Mouse (Mus musculus) right cerebral cortex, postnatal 36 days (tissue): ENCODE measurements around the gene Arhgef3.
"Not testable (repeated sequence)": the region's sequence is repeated elsewhere in the genome, so short reads cannot be mapped to it uniquely, and the experiment has no call there.

Experiments
- DNase-seq, 2 experiments: peaks; one replicate each; pipeline ENCODE4 v3.0.0; 2022; ENCODE audit warnings: low spot score in 2 of 2, mixed read lengths in 1 of 2

Arhgef3 gene

DNA sequence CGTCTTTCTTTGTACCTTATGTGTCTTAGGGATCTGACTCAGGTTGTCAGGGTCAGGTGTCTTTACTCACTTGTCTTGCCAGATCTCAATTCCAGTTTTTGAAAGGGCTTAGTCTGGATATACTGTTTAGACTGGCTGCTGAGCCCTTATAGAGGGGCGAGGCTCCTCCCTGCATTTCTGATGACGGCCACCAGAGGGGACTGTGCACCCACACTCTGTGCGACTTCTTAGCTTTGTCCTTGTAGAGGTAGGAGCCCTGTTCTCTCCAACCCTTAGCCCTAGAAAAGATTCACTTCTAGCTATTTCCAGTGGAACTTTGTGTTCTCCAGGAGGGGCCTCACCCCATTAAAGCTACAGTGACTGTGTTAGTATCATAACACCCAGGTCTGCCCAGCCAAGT, 72.3 kb downstream of the Arhgef3 start:
- DNase-seq: peak; percentile 58 to 79

DNA sequence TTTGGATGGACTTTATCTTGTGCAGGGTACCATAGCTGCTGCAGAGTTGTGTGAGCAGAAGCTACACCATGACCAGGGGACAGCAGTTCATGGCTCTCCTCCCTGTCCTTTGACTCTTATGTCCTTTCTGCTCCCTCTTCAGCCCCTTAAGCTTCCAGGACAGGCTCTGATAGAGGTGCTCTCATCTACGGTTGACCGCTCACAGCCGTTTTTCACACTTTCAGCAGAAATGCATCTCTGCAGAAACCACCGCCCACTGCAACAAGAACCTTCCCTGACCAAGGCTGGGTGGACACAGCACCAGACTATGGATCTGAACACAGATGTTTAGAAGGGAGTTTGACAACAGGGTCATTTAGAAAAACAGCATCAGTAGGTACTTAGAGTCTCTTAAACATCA, 73.2 kb downstream of the Arhgef3 start:
- DNase-seq: no peak

- DNase-seq: no peak
These were observed 77.8 kb downstream of the Arhgef3 start for GRCm38 (mm10) chr14:27192450-27192849.

DNA sequence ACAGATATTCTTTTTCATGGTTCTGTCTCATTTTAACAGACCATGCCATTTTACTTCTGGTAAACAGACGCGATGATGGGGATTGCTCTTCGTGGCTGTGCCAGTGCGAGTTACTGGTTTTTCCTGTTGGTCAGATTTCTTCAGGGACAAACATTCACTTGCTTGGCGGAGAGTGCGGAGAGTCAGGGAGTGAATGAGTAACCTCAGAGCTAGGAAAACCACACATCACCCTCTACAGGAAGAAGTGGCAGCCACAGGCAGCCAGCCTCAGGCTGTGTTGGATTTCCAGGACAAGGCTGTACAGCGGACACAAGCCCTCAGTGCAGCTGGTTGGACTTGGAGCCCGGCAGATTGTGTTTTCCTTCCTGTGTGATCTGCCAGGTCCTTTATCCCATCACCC, 82.3 kb downstream of the Arhgef3 start:
- DNase-seq: no peak

DNA sequence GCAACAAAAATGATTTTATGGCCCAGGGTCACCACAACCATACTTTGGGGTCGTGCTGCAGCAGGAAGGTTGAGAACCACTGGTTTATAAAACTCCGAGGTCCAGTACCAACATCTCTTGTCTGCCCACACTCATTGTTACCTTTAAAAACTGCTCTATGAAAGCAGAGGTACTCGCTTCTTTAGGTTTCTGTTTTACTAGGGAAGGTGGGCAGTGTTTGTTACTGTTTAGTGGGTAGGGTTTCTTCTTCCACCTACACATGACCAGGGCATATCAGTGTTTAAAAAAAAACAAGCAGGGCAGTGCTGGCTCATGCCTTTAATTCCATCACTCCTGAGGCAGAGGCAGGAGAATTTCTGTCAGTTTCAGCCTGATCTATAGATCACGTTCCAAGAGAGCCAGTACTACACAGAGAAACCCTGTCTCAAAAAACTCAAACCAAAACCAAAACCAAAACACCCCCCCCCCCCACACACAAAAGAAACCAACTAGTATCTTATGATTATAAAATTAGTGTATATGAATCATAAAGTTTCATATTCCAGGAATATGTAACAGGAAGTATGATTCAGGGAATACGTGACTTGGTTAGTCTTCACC, 83.9 kb downstream of the Arhgef3 start:
- no peak for DNase-seq

DNA sequence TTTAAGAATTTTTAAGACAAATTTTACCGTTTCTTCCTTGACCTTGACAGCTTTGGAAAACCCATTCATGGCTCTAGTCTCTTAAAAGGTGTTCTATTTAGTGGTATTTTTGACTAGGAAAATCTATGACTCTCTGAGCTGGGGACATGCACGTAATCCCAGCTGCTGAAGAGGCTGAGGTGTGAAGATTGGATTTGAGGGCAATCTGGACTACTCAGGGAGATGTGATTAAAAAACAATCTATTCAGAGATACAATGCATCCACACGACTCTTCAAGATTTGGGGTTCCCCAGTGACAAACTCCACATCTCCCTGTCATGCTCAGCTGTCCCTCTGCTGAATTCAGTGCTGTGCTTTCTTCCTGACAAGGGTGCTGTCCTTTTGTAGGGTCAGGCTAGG, 84.4 kb downstream of the Arhgef3 start:
- peak in 1 of 2 experiments; percentile 13 for DNase-seq

GRCm38 (mm10) chr14:27199870-27200269, 85.2 kb downstream of the Arhgef3 start:
- DNase-seq: no peak

DNA sequence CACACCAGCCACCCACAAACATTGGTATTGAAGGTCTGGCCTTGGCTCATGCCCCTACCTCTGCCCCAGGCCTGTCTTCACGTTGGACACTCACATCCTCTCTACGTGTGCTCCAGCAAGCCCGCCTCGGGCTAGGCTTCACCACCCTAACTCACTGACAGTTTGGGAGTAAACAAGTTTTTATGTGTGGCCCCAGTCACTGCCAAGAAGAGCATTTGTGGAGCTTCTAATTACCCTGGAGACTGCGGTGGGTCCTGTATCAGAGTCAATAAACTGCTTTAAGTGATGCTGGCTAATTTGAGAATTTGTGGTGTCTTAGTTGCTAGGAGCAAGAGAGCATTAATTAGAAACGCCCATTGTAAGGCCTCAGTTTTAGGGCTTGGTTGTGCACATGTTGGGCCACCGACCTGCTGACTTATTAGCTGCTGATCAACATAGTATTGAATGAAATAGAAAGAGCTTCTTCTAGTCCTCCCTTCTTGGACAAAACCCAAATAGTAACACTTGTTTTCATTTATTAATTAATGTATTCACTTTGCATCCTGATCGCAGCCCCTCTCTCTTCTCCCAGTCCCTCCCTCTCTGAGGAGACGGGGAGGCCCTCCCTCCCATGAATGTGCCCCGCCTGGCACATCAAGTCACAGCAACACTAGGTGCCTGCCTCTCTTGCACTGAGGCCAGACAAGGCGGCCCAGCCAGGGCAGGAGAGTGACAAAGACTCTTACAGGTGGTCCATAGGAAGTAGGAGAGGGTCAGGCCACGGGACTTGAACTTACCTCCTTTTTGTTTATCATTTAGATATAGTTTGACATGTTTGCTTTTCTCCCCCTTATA, 86.3 kb downstream of the Arhgef3 start:
- no peak for DNase-seq

DNA sequence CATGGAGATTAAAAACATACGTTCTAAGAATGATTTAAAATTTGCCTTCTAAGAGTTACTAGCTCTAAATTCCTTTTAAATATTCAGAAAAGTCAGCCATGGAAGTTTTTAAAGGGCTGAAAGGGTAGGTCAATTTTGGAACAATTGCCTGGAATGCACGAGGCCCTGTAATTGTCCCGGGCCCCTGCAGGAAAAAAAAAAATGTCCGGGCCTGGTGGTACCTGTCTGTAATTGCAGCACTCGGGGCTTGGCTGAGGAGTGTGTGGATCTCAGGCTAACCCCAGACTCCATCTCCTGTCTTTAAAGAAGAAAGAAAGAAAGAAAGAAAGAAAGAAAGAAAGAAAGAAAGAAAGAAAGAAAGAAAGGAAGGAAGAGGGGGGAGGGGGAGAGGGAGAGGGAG, 87.1 kb downstream of the Arhgef3 start:
- no peak for DNase-seq

DNA sequence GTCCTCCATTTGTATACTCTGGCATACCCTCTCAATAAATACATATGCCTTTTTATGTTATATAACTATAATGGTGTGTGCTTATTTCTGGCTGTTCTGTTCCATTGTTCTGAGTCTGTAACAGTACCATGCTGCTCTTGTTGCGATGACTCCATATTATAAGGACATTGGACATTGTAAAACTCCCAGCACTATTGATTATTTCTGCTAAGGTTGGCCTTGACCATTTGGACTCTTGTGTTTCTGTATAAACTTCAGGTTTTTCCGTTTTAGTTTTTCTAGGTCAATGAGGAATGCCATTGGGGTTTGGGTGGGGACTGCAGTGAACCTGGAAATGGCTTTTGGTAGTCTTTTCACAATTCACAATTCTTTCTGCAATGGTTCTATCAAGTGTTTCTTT, 90.0 kb downstream of the Arhgef3 start:
- DNase-seq: no peak

GRCm38 (mm10) chr14:27206443-27206842, 91.7 kb downstream of the Arhgef3 start:
- DNase-seq: no peak

DNA sequence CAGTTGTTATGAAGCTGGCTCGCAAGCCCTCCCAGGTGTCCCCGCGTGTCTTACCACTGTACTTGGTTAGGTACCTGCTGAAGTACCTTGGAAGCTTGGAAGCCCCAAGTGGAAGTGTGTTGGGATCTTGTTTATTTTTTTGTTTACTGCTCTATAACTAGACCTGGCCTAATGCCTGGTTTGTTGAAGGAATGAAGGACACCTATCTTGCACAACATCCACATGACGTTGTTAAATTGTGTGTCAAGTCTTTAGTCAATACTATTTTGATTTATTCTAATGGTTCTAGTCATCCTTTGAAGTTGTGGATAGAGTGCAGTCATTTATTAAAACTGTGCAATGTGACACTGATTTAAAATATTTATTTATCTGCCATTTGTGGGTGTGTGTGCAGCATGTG, 94.8 kb downstream of the Arhgef3 start:
- DNase-seq: no peak

- DNase-seq: not testable (repeated sequence)
These were observed 96.1 kb downstream of the Arhgef3 start for GRCm38 (mm10) chr14:27210801-27211200.

- no peak for DNase-seq
These were observed 97.2 kb downstream of the Arhgef3 start for GRCm38 (mm10) chr14:27211743-27212445.

GRCm38 (mm10) chr14:27214232-27214631, 99.5 kb downstream of the Arhgef3 start:
- no peak for DNase-seq

DNA sequence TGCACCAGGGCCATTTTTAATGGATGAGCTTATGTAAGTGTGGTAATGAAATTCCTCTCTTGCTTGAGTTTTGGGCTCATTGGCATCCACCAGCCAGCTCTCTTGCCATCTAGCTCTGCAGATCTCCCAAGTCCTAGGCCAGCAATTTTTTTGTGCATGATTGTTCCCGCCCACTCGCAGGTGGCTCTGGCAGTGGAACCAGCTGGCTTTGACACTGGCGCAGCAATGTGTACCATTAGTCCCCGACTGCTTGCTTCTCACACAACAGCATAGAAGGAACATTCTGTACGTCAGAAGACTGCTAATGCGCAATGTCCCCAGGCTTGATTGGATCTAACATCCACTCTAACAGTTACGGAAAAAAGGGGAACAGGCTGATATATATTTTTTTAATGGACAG, 105.0 kb downstream of the Arhgef3 start:
- peak; percentile 75 to 84 for DNase-seq

DNA sequence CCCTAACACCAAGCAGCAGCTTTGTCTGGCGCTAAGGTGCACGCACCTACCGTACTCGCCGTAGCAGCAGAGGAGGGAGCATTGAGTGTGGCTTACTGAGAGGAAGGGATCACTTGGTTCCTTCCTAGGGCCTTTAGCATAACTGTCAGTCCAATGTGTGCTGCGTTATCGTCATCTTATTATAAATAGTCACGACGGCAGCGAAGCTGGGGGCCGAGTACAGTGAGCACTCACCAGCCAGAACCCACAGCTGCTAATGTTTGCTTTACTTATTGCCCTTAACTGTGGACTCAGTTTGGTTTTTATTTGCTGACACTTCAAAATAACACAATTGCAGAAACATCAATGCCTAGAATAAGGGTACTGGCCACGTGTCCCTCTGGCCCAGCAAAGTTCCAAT, 105.6 kb downstream of the Arhgef3 start:
- no peak for DNase-seq

DNA sequence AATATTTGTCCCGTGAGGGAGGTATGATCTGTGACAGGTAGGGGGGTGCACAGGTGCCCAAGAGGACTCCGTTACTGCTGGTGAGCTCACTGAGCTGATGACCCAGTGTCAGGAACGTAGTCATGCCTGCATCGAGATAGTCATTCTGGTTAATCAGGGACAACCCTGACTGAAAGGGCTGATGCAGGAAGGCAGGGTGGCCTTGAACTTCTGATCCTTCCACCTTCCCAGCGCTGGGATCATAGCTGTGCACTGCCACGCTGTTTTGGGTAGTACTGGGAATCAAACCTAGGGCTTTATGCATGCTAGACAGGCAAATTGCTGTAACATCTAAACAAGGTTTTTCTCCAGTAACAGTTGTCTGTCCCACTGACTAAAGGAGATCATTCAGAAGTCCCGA, 109.9 kb downstream of the Arhgef3 start:
- DNase-seq: no peak

DNA sequence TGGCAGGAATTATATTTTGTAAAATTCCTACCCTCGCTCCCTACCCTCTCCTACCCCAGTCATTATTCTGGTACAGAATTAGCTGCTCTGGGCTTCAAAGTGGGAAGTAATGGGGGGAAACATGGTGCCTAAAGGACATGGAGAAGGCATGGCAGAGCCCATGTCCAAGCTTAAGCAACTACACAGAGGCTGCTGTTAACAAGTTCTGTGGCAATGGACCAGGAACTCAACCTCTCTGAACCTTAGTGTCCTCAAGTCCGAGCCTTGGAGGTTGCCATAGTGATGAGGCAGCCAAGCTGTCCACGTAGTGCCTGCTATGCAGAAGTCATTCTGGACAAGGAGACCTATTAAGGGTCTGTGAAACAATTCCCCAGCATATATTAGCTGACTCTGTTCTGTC, 111.6 kb downstream of the Arhgef3 start:
- no peak for DNase-seq

DNA sequence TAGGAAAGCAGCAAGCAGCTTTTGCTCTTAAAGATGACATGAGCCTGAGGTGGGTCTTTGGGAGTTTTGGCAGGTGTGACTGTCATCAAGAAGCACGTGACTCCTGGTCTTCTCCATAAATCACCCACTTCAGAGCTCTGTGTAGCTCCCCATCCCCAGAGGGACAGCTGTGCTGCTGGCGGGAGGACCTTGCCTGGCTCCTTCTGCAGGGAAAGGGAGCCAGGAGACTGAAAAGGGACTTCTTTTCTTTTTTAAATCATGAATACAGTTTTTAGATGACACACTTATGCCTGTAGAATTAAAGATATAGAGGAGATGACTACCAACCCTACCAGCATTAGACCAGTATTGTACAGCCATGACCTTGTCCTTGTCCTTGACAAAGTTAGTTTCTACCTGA, 113.6 kb downstream of the Arhgef3 start:
- peak in 1 of 2 experiments; percentile 22 for DNase-seq

DNA sequence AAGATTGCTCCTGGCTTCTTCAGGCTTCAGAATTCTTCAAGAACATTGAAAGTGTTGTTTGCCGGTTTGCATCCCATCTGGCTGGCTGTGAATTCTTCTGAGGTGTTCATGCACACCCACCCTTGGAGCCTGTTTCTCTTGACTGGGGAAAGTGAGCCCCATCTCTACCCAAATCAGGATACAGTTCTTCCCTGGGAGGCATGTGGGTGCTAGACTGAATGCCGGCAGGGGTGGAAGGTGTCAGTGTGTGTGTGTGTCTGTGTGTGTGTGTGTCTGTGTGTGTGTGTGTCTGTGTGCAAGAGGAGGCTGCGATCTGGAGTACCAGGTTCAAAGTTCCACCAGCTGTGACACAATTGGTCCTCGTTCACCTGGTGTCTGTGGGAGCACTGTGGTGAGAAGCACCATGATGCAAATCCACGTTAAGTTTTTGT, 114.3 kb downstream of the Arhgef3 start:
- peak; percentile 65 to 78 for DNase-seq

GRCm38 (mm10) chr14:27229441-27230147, 114.9 kb downstream of the Arhgef3 start:
- no peak for DNase-seq
